Mouse (Mus musculus): ENCODE results near the gene Klhl22.
"Not testable (repeated sequence)": the region's sequence is repeated elsewhere in the genome, so short reads cannot be mapped to it uniquely, and the experiment has no call there.

Gene Klhl22

GRCm38 (mm10) chr16:17759344-17759773 lies at the start of gene Klhl22:
Gene Klhl22, plus strand, starts transcription at chr16:17759618.
- DNase-seq (ENCODE audit: low spot score) = peak; percentile 97

DNA sequence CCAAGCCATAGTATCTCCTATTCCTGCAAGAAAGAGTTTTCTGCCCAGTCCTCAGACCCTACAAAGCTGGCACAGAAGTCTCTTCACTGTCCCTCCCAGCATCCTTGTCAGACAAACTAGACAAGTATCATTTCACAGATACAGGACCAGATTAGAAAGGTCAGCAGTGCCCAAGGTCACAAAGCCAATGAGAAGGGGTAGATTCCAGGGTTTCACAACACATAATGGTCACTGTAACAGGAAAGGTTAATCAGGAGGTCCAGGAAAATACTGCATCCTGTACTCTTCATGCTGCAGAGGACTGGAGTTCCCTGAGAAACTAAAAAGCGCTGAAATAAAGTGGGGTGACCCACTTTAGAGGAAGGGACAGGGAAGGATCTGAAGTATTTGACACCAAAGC lies 41.6 kb upstream of the Klhl22 start:
- DNase-seq (ENCODE audit: low spot score) = no peak

GRCm38 (mm10) chr16:17721114-17721808 lies 38.2 kb upstream of the Klhl22 start:
- DNase-seq (ENCODE audit: low spot score) = no peak

DNA sequence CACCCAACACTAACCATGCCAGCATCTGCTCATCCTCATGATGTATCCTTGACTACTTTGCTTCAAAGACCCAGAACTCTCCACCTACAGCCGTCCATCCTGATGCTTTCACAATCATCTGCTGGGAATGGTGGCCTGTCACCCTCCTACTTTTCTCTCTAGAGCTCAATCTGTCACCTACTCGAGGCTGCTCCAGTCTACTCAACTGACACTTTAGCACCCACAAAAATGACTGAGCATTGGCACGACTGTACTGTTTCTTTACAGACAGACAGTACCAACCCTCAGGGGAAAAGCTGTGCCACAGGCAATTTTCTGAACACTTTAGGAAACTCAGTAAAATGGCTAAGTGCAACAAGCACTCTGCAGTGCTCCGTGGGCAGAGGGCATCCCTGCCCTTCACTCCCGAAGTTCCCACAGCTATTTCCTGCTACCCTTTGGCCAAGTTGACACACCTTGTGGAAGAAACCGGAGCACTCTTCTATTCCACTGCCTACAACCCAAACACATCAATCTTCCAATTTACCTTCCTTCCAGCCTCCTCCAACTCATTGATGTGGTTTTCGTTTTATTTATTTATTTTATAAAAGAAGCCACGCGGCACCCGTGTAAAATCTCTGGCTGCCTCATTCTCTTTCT lies 37.5 kb upstream of the Klhl22 start:
- DNase-seq (ENCODE audit: low spot score) = no peak

DNA sequence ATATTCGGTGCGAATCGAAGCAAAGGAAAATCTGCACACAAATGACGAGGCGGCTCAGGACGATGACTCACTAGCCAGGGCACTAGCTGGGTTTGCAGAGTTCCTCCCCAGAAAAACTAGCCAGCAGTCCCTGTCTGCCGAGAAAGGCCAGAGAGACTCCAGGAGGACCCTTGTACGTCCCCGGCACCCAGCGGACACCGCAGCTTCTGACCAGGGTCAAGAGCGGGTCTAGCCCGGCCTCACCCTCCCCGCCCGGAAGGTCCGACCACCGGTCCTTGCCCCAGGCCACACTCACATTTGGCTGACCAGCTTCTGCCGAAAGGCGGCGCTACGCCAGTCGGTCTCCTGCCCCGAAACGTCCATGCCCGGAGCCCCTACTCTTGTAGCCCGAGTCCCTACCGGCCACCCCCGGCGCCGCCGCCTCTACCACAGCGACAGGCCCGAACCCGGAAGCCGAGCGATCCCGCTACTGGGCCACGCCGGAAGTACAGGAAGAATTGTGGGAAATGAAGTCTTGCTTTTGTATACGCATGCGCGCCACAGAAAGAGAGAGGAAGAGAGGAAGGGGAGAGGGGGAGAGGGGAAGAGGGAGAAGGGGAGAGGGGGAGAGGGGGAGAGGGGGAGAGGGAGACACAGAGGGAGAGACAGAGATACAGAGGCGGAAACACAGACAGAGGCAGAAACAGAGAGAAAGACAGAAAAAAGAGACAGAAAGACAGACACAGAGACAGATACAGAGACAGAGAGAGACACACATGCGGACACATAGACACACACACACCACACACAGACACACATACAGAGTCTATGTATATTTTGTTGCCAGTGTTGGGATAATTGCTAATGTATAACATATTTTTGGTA lies 36.7 kb upstream of the Klhl22 start:
- peak; percentile 93 for DNase-seq (ENCODE audit: low spot score)

- no peak for DNase-seq (ENCODE audit: low spot score)
Observed at GRCm38 (mm10) chr16:17723325-17723626, 36.1 kb upstream of the Klhl22 start.

- DNase-seq (ENCODE audit: low spot score) = no peak
Observed at GRCm38 (mm10) chr16:17724448-17724847, 35.0 kb upstream of the Klhl22 start.

DNA sequence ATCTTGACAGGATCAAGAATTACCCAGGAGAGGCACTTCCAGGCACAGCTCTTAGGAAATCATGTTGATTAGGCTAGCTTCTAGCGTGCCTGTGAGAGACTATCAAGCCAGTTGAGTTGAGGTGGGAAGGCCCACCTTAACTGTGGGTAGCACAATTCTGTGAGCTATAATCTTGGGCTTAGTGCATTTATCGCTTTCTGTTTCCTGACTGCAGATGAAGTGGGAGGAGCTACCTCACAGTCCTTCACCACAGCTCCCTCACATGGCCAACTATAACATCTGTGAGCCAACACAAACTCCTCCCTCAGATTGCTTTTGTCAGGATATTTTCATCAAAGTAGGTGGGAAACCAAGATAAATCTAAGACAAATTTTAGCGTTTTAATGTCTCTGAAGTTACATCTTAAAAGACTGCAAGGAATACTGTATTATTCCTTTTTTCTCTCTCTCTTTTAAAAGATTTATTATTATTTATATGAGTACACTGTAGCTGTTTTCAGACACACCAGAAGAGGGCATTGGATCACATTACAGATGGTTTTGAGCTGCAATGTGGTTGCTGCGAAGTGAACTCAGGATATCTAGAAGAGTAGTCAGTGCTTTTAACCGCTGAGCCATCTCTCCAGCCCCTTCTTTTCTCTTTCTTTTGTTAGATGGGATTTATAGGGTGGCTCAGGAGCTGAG lies 32.1 kb upstream of the Klhl22 start:
- DNase-seq (ENCODE audit: low spot score) = peak; percentile 22

DNA sequence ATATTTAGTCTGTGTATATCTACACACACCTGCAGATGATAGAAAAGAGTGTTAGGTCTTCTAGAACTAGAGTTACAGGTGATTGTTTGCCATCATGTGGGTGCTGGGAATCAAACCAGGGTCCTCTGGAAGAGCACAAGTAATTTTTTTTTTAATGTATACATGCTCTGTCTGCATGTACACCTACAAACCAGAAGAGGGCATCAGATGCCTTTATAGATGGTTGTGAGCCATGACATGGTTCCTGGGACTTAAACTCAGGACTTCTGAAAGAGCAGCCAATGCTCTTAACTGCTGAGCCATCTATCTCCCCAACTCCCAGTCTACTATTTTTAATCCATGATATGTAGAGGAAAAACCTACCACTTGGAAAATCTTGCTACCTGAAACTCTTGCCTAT lies 29.4 kb upstream of the Klhl22 start:
- no peak for DNase-seq (ENCODE audit: low spot score)

DNA sequence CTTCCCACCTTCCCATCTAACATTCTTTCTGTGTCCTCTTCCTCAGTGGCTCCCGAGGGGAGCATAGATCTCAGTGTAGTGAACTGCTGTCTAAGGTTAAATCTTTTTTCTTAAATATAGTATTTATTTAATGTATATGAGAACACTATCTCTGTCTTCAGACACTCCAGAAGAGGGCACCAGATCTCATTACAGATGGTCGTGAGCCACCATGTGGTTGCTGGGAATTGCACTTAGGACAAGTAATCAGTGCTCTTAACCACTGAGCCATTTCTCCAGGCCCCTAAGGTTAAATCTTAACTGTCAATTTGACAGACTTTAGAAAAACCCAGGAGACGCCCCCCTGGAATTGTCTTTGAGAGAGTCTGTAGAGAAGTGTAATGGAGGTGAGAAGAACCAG lies 27.4 kb upstream of the Klhl22 start:
- DNase-seq (ENCODE audit: low spot score) = no peak

- no peak for DNase-seq (ENCODE audit: low spot score)
Observed at GRCm38 (mm10) chr16:17732431-17732830, 27.0 kb upstream of the Klhl22 start.

DNA sequence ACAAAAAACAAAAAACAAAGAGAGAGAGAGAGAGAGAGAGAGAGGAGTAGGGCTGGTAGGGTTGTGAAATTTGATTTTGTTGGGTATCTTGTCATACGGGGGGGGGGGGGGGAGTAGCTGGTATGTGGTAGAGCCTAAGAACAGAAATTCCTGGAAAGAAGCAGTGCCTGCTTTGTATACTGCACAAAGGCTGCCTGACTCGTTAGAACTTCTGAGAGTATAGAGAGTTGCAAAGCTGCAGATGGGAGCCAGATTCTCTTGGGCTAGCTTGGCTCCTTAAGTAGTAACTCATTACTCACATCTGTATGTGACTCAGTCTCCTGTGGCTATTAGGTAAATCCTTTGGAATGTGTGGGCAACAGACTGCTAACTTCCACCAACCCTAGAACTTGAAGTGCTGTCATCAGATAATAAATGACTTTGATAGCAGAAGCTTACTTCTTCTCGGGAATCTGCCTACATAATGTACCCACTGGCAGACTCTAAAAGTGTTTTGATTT lies 26.5 kb upstream of the Klhl22 start, which contains the start of gene Med15:
Med15 (minus strand) TSS at position 51 of the 500 bp plus-strand sequence.
- peak; percentile 20 for DNase-seq (ENCODE audit: low spot score)

GRCm38 (mm10) chr16:17733646-17734045 lies 25.8 kb upstream of the Klhl22 start:
- DNase-seq (ENCODE audit: low spot score) = no peak

- not testable (repeated sequence) for DNase-seq (ENCODE audit: low spot score)
Observed at GRCm38 (mm10) chr16:17734872-17735271, 24.5 kb upstream of the Klhl22 start.

DNA sequence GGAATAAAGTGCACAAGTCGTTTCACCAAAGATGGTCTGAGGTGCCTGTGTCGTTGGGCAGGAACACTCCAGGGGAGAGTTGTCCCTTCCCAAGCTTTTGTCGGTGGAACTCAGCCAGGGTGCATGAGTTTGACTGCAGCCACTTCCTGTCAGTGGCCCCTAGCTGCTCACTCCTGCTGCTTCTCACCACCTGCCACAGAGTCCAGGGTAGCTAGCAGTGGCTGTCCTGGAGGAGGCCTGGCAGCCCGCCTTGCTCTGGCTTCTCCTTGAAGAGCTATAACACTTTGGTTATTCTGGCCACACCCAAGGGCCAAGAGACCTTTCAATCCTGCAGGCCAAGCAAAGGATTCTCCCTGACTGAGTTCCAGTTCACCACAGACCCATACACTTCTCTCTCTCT lies 23.3 kb upstream of the Klhl22 start:
- no peak for DNase-seq (ENCODE audit: low spot score)

- DNase-seq (ENCODE audit: low spot score) = peak; percentile 17
Observed at GRCm38 (mm10) chr16:17740080-17740479, 19.3 kb upstream of the Klhl22 start.

DNA sequence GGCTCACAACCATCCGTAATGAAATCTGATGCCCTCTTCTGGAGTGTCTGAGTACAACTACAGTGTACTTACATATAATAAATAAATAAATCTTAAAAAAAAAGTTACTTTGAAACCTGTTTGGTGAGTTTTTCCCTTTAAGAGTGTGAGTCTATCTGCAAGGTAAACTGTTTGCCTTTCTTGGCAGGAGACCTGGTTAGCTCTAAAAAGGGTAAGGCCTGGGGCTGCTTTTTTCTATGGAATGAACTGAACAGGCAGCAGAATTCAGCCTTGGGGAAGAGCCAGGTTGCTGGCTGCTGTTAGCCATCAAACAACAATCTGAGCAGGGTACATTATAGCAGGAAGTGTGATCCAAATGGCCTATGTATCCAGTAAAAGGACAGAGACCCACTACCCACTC lies 16.6 kb upstream of the Klhl22 start:
- no peak for DNase-seq (ENCODE audit: low spot score)

GRCm38 (mm10) chr16:17743279-17743678 lies 16.1 kb upstream of the Klhl22 start:
- peak; percentile 23 for DNase-seq (ENCODE audit: low spot score)

DNA sequence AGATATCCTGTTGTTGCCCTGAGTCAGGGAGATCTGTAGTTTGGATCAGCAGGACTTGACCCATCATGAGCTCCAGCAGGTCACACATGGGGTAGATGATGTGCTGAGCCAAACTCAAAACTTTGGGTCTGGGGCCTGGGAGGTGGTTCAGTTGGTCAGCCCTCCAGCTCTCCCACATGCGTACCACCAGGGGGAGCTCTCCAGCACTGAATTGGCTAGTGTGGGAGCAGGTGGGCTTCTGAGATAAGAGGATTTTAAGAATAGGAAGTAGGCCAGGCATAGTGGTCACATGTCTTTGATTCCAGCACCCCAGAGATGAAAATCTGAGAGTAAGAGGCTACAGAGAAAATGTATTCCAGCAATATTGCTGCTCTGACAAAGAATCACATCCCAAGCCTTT lies 14.9 kb upstream of the Klhl22 start:
- no peak for DNase-seq (ENCODE audit: low spot score)

- no peak for DNase-seq (ENCODE audit: low spot score)
Observed at GRCm38 (mm10) chr16:17745067-17745466, 14.4 kb upstream of the Klhl22 start.

GRCm38 (mm10) chr16:17753001-17753400 lies 6.4 kb upstream of the Klhl22 start:
- peak; percentile 54 for DNase-seq (ENCODE audit: low spot score)

DNA sequence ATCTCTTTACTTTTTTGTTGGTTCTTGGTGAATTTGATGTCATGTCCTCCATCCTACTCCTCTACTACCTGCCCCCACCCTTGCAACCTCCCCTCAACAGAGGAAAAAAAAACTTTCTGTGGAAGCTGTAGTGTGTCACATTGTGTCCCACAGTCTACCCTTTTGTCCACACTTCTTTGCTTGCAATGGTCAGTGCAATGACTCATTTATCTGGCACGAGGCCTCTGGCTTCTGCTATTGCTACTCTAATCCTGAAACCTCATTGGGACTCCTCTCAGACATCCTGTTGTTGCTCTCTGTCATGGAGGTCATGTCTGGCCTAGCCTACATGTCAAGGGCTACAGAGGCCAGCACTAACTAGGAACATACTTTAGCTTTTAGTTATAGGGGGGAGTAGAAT lies 5.7 kb upstream of the Klhl22 start:
- DNase-seq (ENCODE audit: low spot score) = no peak
